Mouse (Mus musculus) embryonic fibroblast, embryonic 13.5 days (primary cell): ENCODE data around the gene Tenm4. TPM values are rescaled to one million over a fixed set of nuclear protein-coding genes. Genes with fewer than 3 reads are reported as not detected.

Source experiments
- H3K27ac ChIP-seq: 2 replicates; pipeline ENCODE4 v1.5.1; 2012; ENCODE audit warnings: low read length, control low read depth, inconsistent platforms; ENCODE audit not compliant: insufficient read depth
- H3K4me1 ChIP-seq: 2 replicates; pipeline ENCODE4 v1.6.1; 2011; ENCODE audit warnings: low read length; ENCODE audit not compliant: control insufficient read depth, insufficient read depth
- H3K4me3 ChIP-seq: 2 replicates; pipeline ENCODE4 v1.5.1; 2011; ENCODE audit warnings: mild to moderate bottlenecking, control low read depth, low read length; ENCODE audit not compliant: insufficient read depth
- CTCF ChIP-seq: IDR thresholded peaks from 2 replicates; pipeline ENCODE4 v1.5.1; 2011; ENCODE audit warnings: mild to moderate bottlenecking, control low read depth, low read length, moderate library complexity, borderline replicate concordance; ENCODE audit not compliant: insufficient read depth
- POLR2A ChIP-seq: IDR thresholded peaks from 2 replicates; pipeline ENCODE4 v1.6.1; 2011; ENCODE audit warnings: low read depth, mild to moderate bottlenecking, control low read depth, low read length, moderate library complexity
- polyA plus RNA-seq: library from polyadenylated mRNA; stranded (reverse); fragments of >200 nt; gene quantifications from 2 replicates; pipeline ENCODE4 v1.2.4, GENCODE M21; 2011; ENCODE audit warnings: low read depth; ENCODE audit not compliant: missing spikeins, insufficient read length

Tenm4 gene
- polyA plus RNA-seq, 1 experiment, result 17.3 TPM

DNA sequence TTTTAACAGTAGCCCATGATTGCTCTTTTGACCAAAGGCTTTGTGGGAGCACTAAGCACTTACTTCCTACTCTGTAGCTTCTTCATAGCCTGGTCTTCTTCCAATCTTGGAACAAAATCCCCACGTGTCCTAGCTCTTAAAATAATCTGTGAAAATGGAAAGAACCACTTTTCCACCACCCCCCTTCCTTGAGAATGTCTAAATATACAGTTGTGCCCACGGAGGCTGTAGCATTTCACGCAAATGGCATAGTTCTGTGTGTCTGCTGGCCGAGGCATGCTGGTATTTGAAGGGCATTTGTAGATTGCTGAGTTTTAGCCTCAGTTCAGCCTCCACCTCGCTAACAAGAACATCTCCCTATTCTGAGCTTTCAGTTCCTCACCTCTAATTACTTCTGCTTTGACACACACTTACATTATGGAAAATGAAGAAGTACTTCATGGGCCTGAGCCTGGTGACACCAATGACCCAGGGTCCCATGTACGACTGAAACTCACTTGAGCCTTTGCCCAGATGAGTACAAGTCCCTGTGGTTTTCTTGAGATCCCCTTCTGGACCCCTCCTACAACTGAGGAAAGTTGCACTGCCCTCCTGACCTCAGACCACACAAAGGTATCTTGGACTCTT is 306.1 kb downstream of the Tenm4 start:
- TF ChIP-seq CTCF (no peak), POLR2A (no peak)
- Histone ChIP-seq H3K4me3 (no peak overlapping the region), H3K27ac (no peak overlapping the region)

GRCm38 (mm10) chr7:96479139-96479538 is 308.1 kb downstream of the Tenm4 start:
- TF ChIP-seq CTCF (no peak), POLR2A (no peak)
- no peaks in the 10 kb centered on the region for H3K4me1 ChIP-seq
- H3K4me3 ChIP-seq, result no peak overlapping the region
- H3K27ac ChIP-seq, result no peak overlapping the region

More for the DNA sequence above, 306.1 kb downstream of the Tenm4 start:
- no peaks in the 10 kb centered on the region for H3K4me1 ChIP-seq

DNA sequence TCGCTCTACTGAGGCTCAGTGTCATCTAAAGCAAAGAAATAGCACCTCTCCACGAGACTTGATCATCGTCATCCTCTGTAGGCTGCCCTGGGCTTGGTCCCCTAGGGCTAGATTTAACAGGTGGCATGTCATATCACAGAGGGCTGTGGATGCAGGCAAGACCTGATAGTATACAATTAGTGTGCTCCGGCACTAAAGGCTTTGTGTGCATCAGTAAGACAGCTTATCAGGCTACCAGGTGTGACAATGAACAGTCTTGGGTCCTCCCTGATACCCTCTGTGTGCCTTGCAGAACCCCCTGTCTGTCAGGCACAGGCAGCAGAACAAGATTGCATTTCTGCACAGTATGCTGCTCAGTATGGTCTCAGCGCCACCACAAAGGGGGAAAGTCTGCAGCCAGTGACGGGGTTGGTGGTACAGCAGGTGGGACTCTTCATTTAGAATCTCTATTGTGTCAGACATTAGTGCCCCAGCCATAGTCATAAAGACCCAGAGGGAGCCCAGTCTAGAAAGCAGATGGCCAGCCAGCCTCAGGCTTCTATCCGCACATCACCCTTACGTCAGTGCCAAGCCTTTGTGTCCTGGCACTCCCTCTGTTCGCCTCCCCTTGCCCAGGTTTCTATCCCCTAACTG is 309.4 kb downstream of the Tenm4 start:
- no peak overlapping the region for H3K27ac ChIP-seq
- H3K4me1 ChIP-seq, result no peaks in the 10 kb centered on the region
- TF ChIP-seq POLR2A, result no peak
- TF ChIP-seq CTCF, result no peak
- no peak overlapping the region for H3K4me3 ChIP-seq

GRCm38 (mm10) chr7:96482953-96483352 is 311.9 kb downstream of the Tenm4 start:
- no peak overlapping the region for H3K27ac ChIP-seq
- TF ChIP-seq POLR2A, result no peak
- TF ChIP-seq CTCF, result no peak
- H3K4me1 ChIP-seq, result no peaks in the 10 kb centered on the region
- H3K4me3 ChIP-seq, result no peak overlapping the region

GRCm38 (mm10) chr7:96484006-96484581 is 313.0 kb downstream of the Tenm4 start:
- TF ChIP-seq POLR2A (no peak), CTCF (no peak)
- Histone ChIP-seq H3K27ac (no peak overlapping the region), H3K4me3 (no peak overlapping the region)

GRCm38 (mm10) chr7:96489348-96490076 is 318.5 kb downstream of the Tenm4 start:
- TF ChIP-seq POLR2A (no peak), CTCF (no peak)
- Histone ChIP-seq H3K4me1 (no peaks in the 10 kb centered on the region), H3K27ac (no peak overlapping the region), H3K4me3 (no peak overlapping the region)

More at GRCm38 (mm10) chr7:96484006-96484581, 313.0 kb downstream of the Tenm4 start:
- H3K4me1 ChIP-seq, result no peaks in the 10 kb centered on the region

DNA sequence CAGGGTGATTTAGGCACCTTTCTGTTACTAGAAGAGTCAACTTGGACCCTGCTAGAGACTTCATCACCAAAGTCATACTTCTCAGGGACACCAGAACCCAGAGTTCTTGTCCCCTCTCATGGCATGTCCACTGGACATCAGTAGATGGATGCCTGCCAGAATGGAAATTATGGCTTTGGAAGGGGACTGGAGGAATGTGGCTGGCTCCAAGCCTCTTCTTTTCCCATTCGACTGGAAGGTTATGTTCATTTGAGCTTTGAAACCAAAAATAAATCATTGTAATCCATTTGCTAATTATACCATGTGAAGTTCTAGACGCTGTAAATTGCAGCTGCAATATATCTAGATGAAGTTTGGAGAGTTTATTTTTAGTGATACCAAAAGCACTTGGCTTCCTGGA is 320.9 kb downstream of the Tenm4 start:
- TF ChIP-seq POLR2A (no peak), CTCF (no peak)
- Histone ChIP-seq H3K4me3 (no peak overlapping the region), H3K4me1 (no peaks in the 10 kb centered on the region), H3K27ac (no peak overlapping the region)

DNA sequence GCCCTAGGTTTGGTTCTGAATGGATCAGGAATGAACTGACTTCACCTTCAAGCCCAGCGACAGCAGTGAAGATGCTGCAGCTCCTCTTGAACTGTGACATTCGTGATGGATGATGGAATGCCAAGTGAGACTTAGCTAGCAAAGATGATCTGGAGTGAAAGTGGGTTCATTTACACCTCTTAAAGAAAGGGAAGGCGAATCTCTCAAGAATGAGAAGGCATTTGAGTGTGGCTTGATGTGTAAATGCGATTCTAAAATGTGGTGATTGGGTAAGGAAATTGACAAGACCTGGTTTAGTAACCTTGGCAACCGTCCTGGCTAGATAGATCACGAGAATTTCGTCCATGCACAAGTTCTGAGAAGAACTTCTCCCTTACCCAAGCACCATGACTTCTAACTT is 321.6 kb downstream of the Tenm4 start:
- no peak for TF ChIP-seq POLR2A
- TF ChIP-seq CTCF, result no peak
- Histone ChIP-seq H3K27ac (no peak overlapping the region), H3K4me3 (no peak overlapping the region), H3K4me1 (no peaks in the 10 kb centered on the region)

DNA sequence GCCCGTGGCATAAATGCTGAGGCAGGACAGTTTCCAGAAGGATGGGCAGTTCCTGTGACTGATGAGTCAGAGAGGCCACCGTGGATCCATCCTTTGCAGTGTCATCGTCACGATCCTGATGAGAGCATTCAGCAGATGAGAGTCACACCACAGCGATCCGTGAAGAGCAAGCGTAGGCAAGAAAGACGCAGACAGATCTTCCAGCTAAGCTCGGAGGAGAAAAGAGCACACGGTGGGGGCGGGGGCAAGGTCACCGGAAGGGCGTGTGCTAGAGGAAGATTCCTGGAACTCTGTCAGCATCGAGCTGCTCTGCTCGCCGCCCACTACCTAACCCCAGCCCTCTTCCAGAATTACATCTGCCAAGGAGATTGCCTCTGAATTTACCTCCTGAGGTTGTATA is 323.0 kb downstream of the Tenm4 start:
- no peaks in the 10 kb centered on the region for H3K4me1 ChIP-seq
- H3K4me3 ChIP-seq, result no peak overlapping the region
- H3K27ac ChIP-seq, result no peak overlapping the region
- TF ChIP-seq POLR2A (no peak), CTCF (no peak)
